Mouse (Mus musculus) stomach, embryonic 14.5 days (tissue): ENCODE data around the gene Vmn1r181. TPM values are rescaled to one million over a fixed set of nuclear protein-coding genes. Genes with fewer than 3 reads are reported as not detected.
"Not testable (repeated sequence)": the region's sequence is repeated elsewhere in the genome, so short reads cannot be mapped to it uniquely, and the experiment has no call there.

Experiments
- ATAC-seq: fragments of 200-750 bp; cut with Nextera tagmentation; 2 replicates; pipeline ENCODE4 v1.8.0; 2017; ENCODE audit warnings: low read depth, moderate TSS enrichment; ENCODE audit not compliant: insufficient number of reproducible peaks, insufficient read depth, low FRiP score
- H3K27ac ChIP-seq: fragments of 300-500 bp; sonication (generic); 2 replicates; pipeline ENCODE4 v1.5.1; 2014; ENCODE audit warnings: mild to moderate bottlenecking, low read length, moderate library complexity, mixed read lengths
- H3K27me3 ChIP-seq: fragments of 300-500 bp; sonication (generic); 2 replicates; pipeline ENCODE4 v1.6.1; 2014; ENCODE audit warnings: low read length, control low read depth, mixed read lengths; ENCODE audit not compliant: control insufficient read depth, insufficient read depth
- H3K36me3 ChIP-seq: fragments of 300-500 bp; sonication (generic); 2 replicates; pipeline ENCODE4 v1.6.1; 2014; ENCODE audit warnings: mild to moderate bottlenecking, control low read depth, low read length, moderate library complexity, mixed read lengths; ENCODE audit not compliant: control insufficient read depth, insufficient read depth
- H3K4me1 ChIP-seq: fragments of 300-500 bp; sonication (generic); 2 replicates; pipeline ENCODE4 v1.6.1; 2014; ENCODE audit warnings: low read length, control low read depth, mixed read lengths; ENCODE audit not compliant: control insufficient read depth, insufficient read depth
- H3K4me2 ChIP-seq: fragments of 300-500 bp; sonication (generic); replicated peaks from 2 replicates; pipeline ENCODE4 v1.6.1; 2014; ENCODE audit warnings: low read depth, low read length, control low read depth
- H3K4me3 ChIP-seq: fragments of 300-500 bp; sonication (generic); 2 replicates; pipeline ENCODE4 v1.5.1; 2014; ENCODE audit warnings: low read depth, low read length, control low read depth
- H3K9ac ChIP-seq: fragments of 300-500 bp; sonication (generic); replicated peaks from 2 replicates; pipeline ENCODE4 v1.6.1; 2014; ENCODE audit warnings: low read depth, mild to moderate bottlenecking, control low read depth, low read length, moderate library complexity, mixed read lengths
- H3K9me3 ChIP-seq: fragments of 300-500 bp; sonication (generic); 2 replicates; pipeline ENCODE4 v1.6.1; 2016; ENCODE audit warnings: low read depth, low read length, control low read depth; ENCODE audit not compliant: control insufficient read depth
- WGBS: fragments of 180-500 bp; shearing (Covaris S2); extraction: QIAGEN DNeasy Blood & Tissue Kit; methylation state at CpG from one replicate; pipeline ENCODE4 v1.1.7; 2014; 5-methylcytosine and 5-hydroxymethylcytosine counted together
- polyA plus RNA-seq: library from polyadenylated mRNA; unstranded; fragments of >200 nt; fragmentation: Nextera tagmentation; extraction: Ambion mirVana; gene quantifications from 2 replicates; pipeline ENCODE4 v1.2.1, GENCODE M21; 2014

The Vmn1r181 gene
- polyA plus RNA-seq: not detected in 2 replicates

- not testable (repeated sequence) for H3K36me3 ChIP-seq, H3K9ac ChIP-seq, H3K4me3 ChIP-seq, H3K4me1 ChIP-seq, H3K27ac ChIP-seq, H3K4me2 ChIP-seq, H3K9me3 ChIP-seq, ATAC-seq, H3K27me3 ChIP-seq
- WGBS: 76% methylated on average over 9 of the region's 9 CpGs
These were observed at the start of gene Vmn1r181 for GRCm38 (mm10) chr7:23974315-23974714. Vmn1r181 (plus strand) TSS chr7:23974615.

- H3K4me3 ChIP-seq: no peak within 1 kb of the TSS
- no peaks in the 10 kb centered on the region for H3K27me3 ChIP-seq
- no peak for ATAC-seq
- H3K36me3 ChIP-seq: no peaks in the 10 kb centered on the region
- H3K4me1 ChIP-seq: no peaks in the 10 kb centered on the region
- H3K4me2 ChIP-seq: no peak within 1 kb of the TSS
- 48% methylated on average over 2 of the region's 2 CpGs for WGBS
- no peak within 1 kb of the TSS for H3K9ac ChIP-seq
- H3K27ac ChIP-seq: no peak within 1 kb of the TSS
- peaks cover 3% of the 10 kb centered on the region; the same call in 1 of the 2 replicates for H3K9me3 ChIP-seq
These were observed 47.7 kb upstream of the Vmn1r181 start, which contains the start of gene Vmn1r179 for GRCm38 (mm10) chr7:23926678-23927077. Vmn1r179 (plus strand) TSS chr7:23926978.

GRCm38 (mm10) chr7:23950332-23950731 is 24.1 kb upstream of the Vmn1r181 start, which contains the start of gene Vmn1r180:
Vmn1r180 (plus strand) TSS chr7:23950632.
- Histone ChIP-seq H3K36me3 (no peaks in the 10 kb centered on the region), H3K4me3 (no peak within 1 kb of the TSS), H3K27ac (no peak within 1 kb of the TSS), H3K9ac (no peak within 1 kb of the TSS), H3K4me1 (no peaks in the 10 kb centered on the region), H3K27me3 (no peaks in the 10 kb centered on the region), H3K4me2 (no peak within 1 kb of the TSS), H3K9me3 (no peaks in the 10 kb centered on the region)
- no peak for ATAC-seq

- H3K4me2 ChIP-seq, H3K4me3 ChIP-seq, ATAC-seq, H3K36me3 ChIP-seq, H3K9me3 ChIP-seq, H3K27me3 ChIP-seq, H3K27ac ChIP-seq, H3K9ac ChIP-seq, H3K4me1 ChIP-seq: not testable (repeated sequence)
- WGBS: 64% methylated on average over 3 of the region's 3 CpGs
These were observed 6.4 kb upstream of the Vmn1r181 start for GRCm38 (mm10) chr7:23968044-23968443.

GRCm38 (mm10) chr7:24001391-24001790 is 27.0 kb downstream of the Vmn1r181 start, which contains the start of gene V1rd19:
V1rd19 (plus strand) TSS chr7:24001691.
- no peak for ATAC-seq
- Histone ChIP-seq H3K9ac (no peak within 1 kb of the TSS), H3K4me2 (no peak within 1 kb of the TSS), H3K4me1 (no peaks in the 10 kb centered on the region), H3K27ac (no peak within 1 kb of the TSS), H3K9me3 (peaks cover 3% of the 10 kb centered on the region; the same call in 1 of the 2 replicates), H3K27me3 (no peaks in the 10 kb centered on the region), H3K36me3 (no peaks in the 10 kb centered on the region), H3K4me3 (no peak within 1 kb of the TSS)
- WGBS: 61% methylated on average over 2 of the region's 2 CpGs

Other genes with a start within 250 kb of the Vmn1r181 start
- gene Vmn1r174, start 222.3 kb upstream of the Vmn1r181 start, polyA plus RNA-seq: not detected in 2 replicates
- not detected in 2 replicates for gene Vmn1r175, start 164.0 kb upstream of the Vmn1r181 start, polyA plus RNA-seq
- gene Vmn1r176, start 137.2 kb upstream of the Vmn1r181 start, polyA plus RNA-seq: not detected in 2 replicates
- gene Vmn1r177, start 108.2 kb upstream of the Vmn1r181 start, polyA plus RNA-seq: not detected in 2 replicates
- gene Vmn1r178, start 82.6 kb upstream of the Vmn1r181 start, polyA plus RNA-seq: not detected in 2 replicates
- not detected in 2 replicates for gene Vmn1r179, start 47.6 kb upstream of the Vmn1r181 start, polyA plus RNA-seq
- not detected in 2 replicates for gene Vmn1r180, start 24.0 kb upstream of the Vmn1r181 start, polyA plus RNA-seq
- gene V1rd19, start 27.1 kb downstream of the Vmn1r181 start, polyA plus RNA-seq: not detected in 2 replicates
- gene Vmn1r183, start 78.6 kb downstream of the Vmn1r181 start, polyA plus RNA-seq: not detected in 2 replicates
- gene Zfp180, start 107.3 kb downstream of the Vmn1r181 start, polyA plus RNA-seq: 21.4 and 23.2 TPM in 2 replicates
- gene Zfp112, start 137.7 kb downstream of the Vmn1r181 start, polyA plus RNA-seq: 5.4 and 6.3 TPM in 2 replicates
- gene Zfp235, start 159.6 kb downstream of the Vmn1r181 start, polyA plus RNA-seq: 21.7 and 22.2 TPM in 2 replicates
- 5.9 and 8.0 TPM in 2 replicates for gene Zfp114, start 200.4 kb downstream of the Vmn1r181 start, polyA plus RNA-seq
- 13.5 and 14.9 TPM in 2 replicates for gene Zfp111, start 236.8 kb downstream of the Vmn1r181 start, polyA plus RNA-seq